Mouse (Mus musculus) bone marrow macrophage, adult 2 months (primary cell): ENCODE results near the gene Kmt2e.

Source experiments
- CTCF ChIP-seq: IDR thresholded peaks from 2 replicates; pipeline ENCODE4 v1.5.1; 2012; ENCODE audit warnings: low read depth, mild to moderate bottlenecking, low read length, moderate library complexity
- POLR2A ChIP-seq: IDR thresholded peaks from 2 replicates; pipeline ENCODE4 v1.6.1; 2012; ENCODE audit warnings: mild to moderate bottlenecking, low read depth, low read length, borderline replicate concordance

DNA sequence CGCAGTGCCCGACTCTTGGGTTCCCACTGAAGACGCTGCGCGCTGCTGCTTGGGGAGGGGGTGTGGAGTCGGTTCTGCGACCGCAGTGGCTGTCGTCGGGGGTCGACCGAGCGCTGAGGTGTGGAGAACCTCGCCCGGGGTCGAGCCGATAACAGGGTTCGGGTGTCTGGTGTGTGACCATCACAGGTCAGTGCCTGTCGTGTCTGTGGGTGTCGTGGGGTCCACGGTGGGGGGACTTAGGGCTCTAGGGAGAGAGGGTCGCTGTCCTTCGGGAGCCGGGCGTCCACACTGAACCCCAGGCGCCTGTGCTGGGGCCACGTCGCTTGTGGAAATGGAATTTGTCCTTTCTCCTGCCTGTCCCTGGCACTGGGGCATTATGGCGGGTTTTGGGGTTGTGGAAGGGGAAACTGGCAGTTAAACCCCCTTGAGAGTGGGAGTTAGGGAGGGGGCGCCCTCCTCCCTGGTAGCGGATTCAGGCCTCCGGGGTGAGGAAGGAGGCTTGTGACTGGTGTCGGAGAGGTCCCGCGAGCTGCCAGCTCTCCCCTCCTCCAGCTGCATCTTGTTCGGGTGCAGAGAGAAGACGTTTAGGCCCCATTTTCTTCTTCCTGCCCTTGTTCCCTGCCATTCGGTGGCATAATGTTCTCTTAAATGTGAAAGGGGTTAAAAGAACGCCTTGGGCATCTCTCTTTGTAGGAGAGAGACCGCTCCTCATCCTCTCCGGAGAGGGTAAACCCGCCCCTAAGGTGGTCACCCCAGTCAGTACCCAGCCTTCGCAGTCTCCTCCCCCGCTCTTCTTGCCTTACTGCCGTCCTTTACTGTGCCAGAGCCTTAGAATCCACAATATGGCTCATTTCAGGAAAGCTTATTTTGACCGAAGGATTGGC is 599 bp downstream of the Kmt2e start:
- TF ChIP-seq POLR2A (no peak), CTCF (no peak)
